Mouse (Mus musculus) heart, adult 10 weeks (tissue): Measurements from ENCODE around the gene Tomm40. TPM values are rescaled to one million over a fixed set of nuclear protein-coding genes. Genes with fewer than 3 reads are reported as not detected.

Experiments used
- polyA plus RNA-seq: library from polyadenylated mRNA; stranded (reverse); fragments of 350-450 nt; fragmentation: Illumina TruSeq; extraction: RNeasy Lipid Tissue Mini Kit (QIAGEN cat#74804); gene quantifications from one replicate; pipeline ENCODE4 v1.2.3, GENCODE M21; 2014; ENCODE audit warnings: low read depth, low replicate concordance

Gene Tomm40
- polyA plus RNA-seq, result 73.7 TPM

DNA sequence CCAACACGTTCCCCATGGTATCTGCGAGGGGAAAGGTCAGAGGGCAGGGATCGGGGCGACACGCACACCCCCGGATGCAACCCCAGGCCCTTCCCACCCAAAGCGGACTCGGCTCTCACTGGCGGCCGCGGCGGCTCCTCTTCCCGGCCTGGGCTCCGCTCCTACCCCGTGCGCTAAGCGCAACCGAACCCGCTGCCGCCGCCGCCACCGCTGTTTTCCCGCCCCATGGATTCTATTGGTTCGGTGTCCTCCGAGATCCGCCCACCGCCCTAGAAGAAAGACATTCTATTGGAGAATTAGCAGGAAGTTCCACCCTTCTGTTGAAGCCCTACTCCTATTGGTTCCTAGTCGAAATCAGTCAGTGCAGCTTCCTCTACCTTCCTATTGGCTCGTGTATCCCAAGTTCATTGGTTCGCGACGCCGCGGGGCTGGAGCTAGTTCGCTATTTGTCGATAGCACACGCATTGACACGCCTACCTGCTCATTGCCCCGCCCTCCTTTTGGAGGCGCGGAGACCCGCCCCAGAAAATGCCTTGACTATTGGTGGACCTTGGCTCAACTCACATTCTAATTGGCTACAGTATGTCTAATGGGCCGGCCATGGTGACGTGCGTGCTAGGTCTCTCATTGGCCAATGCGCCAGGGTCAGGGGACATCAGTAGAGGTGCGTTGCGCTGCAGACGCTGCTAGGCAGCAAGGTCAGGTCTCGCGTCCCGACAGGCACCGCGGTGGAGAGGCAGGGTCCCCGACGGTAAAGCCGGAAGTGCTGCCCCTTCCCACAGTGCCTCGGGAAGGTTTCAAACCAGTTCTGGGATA is at the start of gene Tomm40:
TSS of gene Tomm40 (minus strand) at position 200 of the 816 bp plus-strand sequence.

DNA sequence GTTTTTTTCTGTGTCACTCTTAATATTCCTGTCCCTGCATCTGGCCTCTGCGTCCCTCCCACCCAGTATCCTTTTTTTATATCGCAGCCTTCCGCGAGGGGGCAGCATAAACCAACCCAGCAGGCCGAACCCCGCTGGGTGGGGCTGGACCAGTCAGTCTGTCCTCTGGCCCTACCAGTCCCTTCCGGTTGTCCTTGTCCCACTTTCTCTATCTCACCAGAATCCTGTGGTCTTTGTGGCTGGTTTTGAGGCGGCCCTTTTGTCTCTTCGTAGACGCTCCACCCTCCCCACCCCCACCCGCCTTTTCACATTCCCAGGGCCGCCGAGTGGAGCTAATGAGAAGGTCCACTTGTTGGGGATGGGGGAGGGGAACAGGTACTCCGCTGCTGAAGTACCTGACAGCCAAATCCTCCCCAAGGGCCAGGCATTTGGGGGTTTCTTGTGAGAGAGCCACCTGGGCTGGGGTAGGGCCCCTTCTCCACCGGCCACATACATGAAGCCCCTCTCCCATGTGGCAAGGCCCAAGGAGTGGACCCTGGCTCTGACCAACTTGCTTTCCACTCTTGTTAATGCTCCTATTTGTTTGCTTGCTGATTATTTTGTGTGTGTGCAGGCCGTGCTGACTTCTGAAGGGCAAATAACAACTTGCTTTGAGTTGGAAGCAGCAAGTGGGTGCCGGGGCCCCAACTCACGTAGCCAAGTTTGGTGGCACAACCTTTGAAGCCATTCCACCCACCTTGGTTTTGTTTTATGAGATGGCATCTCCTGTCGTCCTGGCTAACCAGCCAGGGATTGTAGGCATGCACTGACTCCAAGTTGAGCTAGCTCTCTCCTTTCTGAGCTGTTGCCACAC is 35.2 kb upstream of the Tomm40 start, which contains the start of gene Nectin2:
TSS of gene Nectin2 (minus strand) at position 267 of the 853 bp plus-strand sequence.

GRCm38 (mm10) chr7:19698907-19699826 is 16.1 kb downstream of the Tomm40 start, which contains the start of gene Apoe:
Apoe (minus strand) TSS chr7:19699188.

DNA sequence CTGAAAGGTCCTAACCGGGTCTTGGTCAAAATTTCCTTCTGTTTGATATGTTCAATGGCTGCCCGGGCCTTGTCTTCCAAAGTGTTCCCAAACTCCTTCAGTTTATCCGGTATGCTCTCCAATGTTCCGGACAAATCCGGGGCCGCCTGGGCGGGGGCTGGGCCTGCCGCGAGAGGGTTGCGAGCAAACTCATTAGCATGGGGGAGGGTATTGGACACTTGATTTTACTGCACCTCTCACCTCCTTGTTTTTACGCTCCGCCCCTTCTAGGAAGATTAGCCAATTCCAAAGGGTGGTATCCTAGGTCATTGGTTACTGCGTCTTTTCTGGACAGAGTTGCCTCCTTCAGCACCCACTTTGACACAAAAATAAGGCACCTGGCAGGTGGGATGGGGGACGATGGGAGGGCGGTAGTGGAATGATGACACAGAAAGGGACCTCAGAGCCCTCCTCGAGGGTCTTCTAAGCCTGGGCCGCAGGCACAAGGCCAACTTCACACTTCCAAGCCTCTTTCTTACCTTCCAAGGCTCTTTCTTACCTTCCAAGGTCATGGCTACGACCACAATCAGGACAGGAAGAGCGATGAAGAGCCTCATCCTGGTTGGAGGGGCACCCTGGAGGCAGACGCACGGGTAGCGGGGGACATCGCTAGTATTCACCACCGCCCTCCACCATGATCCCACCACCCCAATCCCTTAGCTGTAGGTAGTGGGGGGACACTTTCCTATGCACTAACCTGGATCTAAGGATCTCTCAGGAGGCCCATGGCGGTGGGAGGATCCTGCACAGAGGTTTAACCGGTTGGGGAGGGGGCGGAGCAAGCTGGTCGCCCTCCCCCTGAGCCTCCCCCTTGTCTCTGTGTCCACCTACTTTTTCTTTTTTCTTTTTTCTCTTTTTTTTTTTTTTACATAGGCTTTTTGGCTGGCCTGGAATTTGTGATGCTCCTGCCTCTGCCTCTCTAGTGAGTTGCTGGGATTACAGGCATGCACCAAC is 23.1 kb downstream of the Tomm40 start, which contains the start of gene Apoc1:
TSS of gene Apoc1 (minus strand) at position 788 of the 993 bp plus-strand sequence.

DNA sequence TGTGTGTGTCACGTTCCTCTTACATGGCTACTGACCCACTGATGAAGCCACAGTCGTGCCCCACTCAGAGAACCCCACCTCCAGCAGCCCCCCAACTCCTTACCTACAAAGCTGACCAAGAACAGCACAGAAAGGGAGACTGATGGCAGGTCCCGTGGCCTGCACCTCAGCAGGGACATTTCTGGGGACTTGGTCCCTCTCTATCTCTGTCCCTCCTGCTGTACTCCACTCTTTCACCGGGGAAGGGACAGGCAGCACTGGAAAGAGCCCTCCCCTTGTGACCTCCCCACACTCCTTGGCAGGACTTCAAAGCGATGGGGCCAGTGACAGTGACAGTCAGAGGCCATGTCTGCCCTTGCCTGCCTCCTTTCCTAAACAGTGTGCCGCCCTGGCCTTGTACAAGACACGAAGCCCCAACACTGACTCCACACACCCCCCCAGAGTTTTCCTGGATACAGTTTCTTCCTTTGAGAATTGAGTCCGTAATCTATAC is 34.0 kb downstream of the Tomm40 start, which contains the start of the genes Gm44805 and Apoc4:
TSS of gene Gm44805 (minus strand) at position 222 of the 493 bp plus-strand sequence.
TSS of gene Apoc4 (minus strand) at position 278 of the 493 bp plus-strand sequence.

DNA sequence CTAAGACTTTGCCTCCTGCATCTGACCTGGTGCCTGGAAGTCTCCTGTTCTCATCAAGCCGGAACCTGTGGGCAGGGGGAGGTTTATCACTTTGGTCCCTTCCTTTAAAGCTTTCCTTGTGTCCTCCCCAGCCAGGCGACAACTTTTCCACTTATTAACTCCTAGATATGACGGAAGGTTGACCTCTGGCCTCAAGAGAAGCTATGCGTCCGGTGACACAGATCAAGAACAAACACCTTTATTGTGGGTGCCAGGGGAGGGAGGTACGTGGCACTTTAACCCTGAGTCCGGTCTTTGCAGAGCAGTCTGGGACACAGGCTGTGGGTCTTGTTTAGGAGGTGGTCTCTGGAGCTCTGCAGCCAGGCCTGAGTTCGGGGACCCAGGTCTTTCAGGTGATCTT is 37.4 kb downstream of the Tomm40 start, which contains the start of gene Apoc2:
TSS of gene Apoc2 (minus strand) at position 70 of the 400 bp plus-strand sequence.

DNA sequence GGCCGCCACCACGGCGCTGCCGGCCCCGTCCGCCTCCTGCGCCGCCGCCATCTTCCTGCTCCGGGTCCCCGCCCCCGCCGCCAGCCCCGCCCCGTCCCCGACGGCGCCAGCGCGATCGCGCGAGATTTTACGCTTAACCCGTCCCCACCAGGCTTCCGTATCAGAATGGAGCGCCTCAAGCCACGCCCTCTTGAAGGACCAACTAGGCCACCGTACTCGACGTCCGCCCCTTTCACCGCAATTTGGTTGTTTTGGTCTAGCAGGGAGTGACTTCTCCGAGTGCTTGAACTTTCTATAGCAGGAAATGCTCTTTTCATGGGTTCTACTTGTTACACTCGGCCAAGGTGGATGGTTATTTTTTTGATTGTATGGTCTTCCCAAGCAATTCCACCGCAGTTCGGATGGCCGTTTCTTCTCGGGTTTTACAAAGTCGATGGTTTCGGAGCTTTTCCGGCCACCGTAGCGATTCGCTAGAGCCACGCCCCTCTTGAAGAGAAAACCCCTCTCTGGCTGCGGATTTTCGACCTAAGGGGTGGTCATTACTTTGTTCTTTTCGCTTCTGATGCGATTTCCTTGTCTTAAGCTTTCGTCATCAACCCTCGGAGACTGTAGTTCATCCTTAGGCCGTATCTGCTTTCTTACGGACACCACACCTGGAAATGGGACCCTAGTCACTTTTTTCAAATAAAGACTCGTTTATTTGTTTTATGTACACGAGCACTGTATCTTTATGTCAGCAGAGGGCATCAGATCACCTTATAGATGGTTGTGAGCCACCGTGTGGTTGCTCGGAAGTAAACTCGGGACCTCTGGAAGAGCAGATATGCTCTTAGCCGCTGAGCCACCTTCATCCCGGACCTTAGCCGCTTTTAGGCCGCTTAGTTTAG is 50.0 kb downstream of the Tomm40 start, which contains the start of gene Clptm1:
TSS of gene Clptm1 (minus strand) at position 79 of the 887 bp plus-strand sequence.

Other genes with a start within 250 kb of the Tomm40 start
- 2.7 TPM for gene Bloc1s3, start 207.1 kb downstream of the Tomm40 start, polyA plus RNA-seq
- gene Trappc6a, start 207.0 kb downstream of the Tomm40 start, polyA plus RNA-seq, result 23.6 TPM
- not detected for gene Nkpd1, start 197.6 kb downstream of the Tomm40 start, polyA plus RNA-seq
- gene Ppp1r37, start 152.4 kb downstream of the Tomm40 start, polyA plus RNA-seq, result 69.0 TPM
- gene Zfp296, start 138.2 kb downstream of the Tomm40 start, polyA plus RNA-seq, result 1.1 TPM
- 53.3 TPM for gene Gemin7, start 137.8 kb downstream of the Tomm40 start, polyA plus RNA-seq
- gene Clasrp, start 111.0 kb downstream of the Tomm40 start, polyA plus RNA-seq, result 35.4 TPM
- gene Relb, start 86.0 kb downstream of the Tomm40 start, polyA plus RNA-seq, result 8.3 TPM
- 73.7 TPM for gene Clptm1, start 50.4 kb downstream of the Tomm40 start, polyA plus RNA-seq
- gene Apoc2, start 37.5 kb downstream of the Tomm40 start, polyA plus RNA-seq, result 1.0 TPM
- not detected for gene Gm44805, start 34.0 kb downstream of the Tomm40 start, polyA plus RNA-seq
- gene Apoc4, start 34.0 kb downstream of the Tomm40 start, polyA plus RNA-seq, result 3.5 TPM
- 21.5 TPM for gene Apoc1, start 22.8 kb downstream of the Tomm40 start, polyA plus RNA-seq
- gene Apoe, start 16.2 kb downstream of the Tomm40 start, polyA plus RNA-seq, result 747 TPM
- gene Nectin2, start 35.0 kb upstream of the Tomm40 start, polyA plus RNA-seq, result 32.1 TPM
- 183 TPM for gene Bcam, start 55.6 kb upstream of the Tomm40 start, polyA plus RNA-seq
- 0.45 TPM for gene Cblc, start 81.4 kb upstream of the Tomm40 start, polyA plus RNA-seq
- gene Bcl3, start 107.3 kb upstream of the Tomm40 start, polyA plus RNA-seq, result 5.8 TPM
- not detected for gene Gm19345, start 136.6 kb upstream of the Tomm40 start, polyA plus RNA-seq
- not detected for gene Ceacam16, start 145.9 kb upstream of the Tomm40 start, polyA plus RNA-seq
- gene Ceacam19, start 172.5 kb upstream of the Tomm40 start, polyA plus RNA-seq, result not detected
- gene Pvr, start 205.7 kb upstream of the Tomm40 start, polyA plus RNA-seq, result 37.7 TPM
- gene Igsf23, start 235.3 kb upstream of the Tomm40 start, polyA plus RNA-seq, result 5.9 TPM
- gene Ceacam20, start 250.0 kb upstream of the Tomm40 start, polyA plus RNA-seq, result not detected